Mouse (Mus musculus) small intestine, adult 2 months (tissue): ENCODE data around the gene Phtf2. TPM values are rescaled to one million over a fixed set of nuclear protein-coding genes. Genes with fewer than 3 reads are reported as not detected.

Experiments
- polyA plus RNA-seq: library from polyadenylated mRNA; depleted of rRNA; stranded (reverse); fragments of >200 nt; gene quantifications from 2 replicates; pipeline ENCODE4 v1.2.3, GENCODE M21; 2012; rRNA removed

The Phtf2 gene
- polyA plus RNA-seq, 1 experiment, result 0.27 TPM

Other genes with a start within 250 kb of the Phtf2 start
- 0.52 and 1.1 TPM in 2 replicates for gene Tmem60, start 67 bp upstream of the Phtf2 start, polyA plus RNA-seq
- 1.5 and 3.4 TPM in 2 replicates for gene Rsbn1l, start 74.3 kb upstream of the Phtf2 start, polyA plus RNA-seq
- 8.8 and 32.8 TPM in 2 replicates for gene Ptpn12, start 173.8 kb upstream of the Phtf2 start, polyA plus RNA-seq